Mouse (Mus musculus) limb, embryonic 13.5 days (tissue): ENCODE measurements around the gene Sgo2a. TPM values are rescaled to one million over a fixed set of nuclear protein-coding genes. Genes with fewer than 3 reads are reported as not detected.

Source experiments
- ATAC-seq: fragments of 200-750 bp; cut with Nextera tagmentation; 2 replicates; pipeline ENCODE4 v1.8.0; 2017; ENCODE audit warnings: low read depth, moderate number of reproducible peaks, moderate TSS enrichment; ENCODE audit not compliant: low FRiP score
- H3K27ac ChIP-seq: fragments of 300-500 bp; sonication (generic); 2 replicates; pipeline ENCODE4 v1.5.1; 2015; ENCODE audit warnings: inconsistent platforms, mild to moderate bottlenecking, moderate library complexity
- H3K27me3 ChIP-seq: fragments of 300-500 bp; sonication (generic); 2 replicates; pipeline ENCODE4 v1.6.1; 2015; ENCODE audit warnings: mild to moderate bottlenecking, inconsistent platforms
- H3K36me3 ChIP-seq: fragments of 300-500 bp; sonication (generic); 2 replicates; pipeline ENCODE4 v1.6.1; 2015; ENCODE audit warnings: inconsistent platforms, mild to moderate bottlenecking, moderate library complexity
- H3K4me1 ChIP-seq: fragments of 300-500 bp; sonication (generic); 2 replicates; pipeline ENCODE4 v1.6.1; 2015; ENCODE audit warnings: inconsistent platforms
- H3K4me2 ChIP-seq: fragments of 300-500 bp; sonication (generic); replicated peaks from 2 replicates; pipeline ENCODE4 v1.6.1; 2015; ENCODE audit warnings: inconsistent platforms, mild to moderate bottlenecking, moderate library complexity
- H3K4me3 ChIP-seq: fragments of 300-500 bp; sonication (generic); 2 replicates; pipeline ENCODE4 v1.5.1; 2015; ENCODE audit warnings: moderate library complexity, mild to moderate bottlenecking, inconsistent platforms
- H3K9ac ChIP-seq: fragments of 300-500 bp; sonication (generic); 2 replicates; pipeline ENCODE4 v1.6.1; 2015; ENCODE audit warnings: mild to moderate bottlenecking, inconsistent platforms
- H3K9me3 ChIP-seq: fragments of 300-500 bp; sonication (generic); 2 replicates; pipeline ENCODE4 v1.6.1; 2016; ENCODE audit warnings: inconsistent platforms
- WGBS: fragments of 180-500 bp; shearing (Covaris S2); methylation state at CpG from one replicate; pipeline ENCODE4 v1.1.7; 2015; 5-methylcytosine and 5-hydroxymethylcytosine counted together
- polyA plus RNA-seq: library from polyadenylated mRNA; unstranded; fragments of >200 nt; fragmentation: Nextera tagmentation; extraction: Ambion mirVana; gene quantifications from 2 replicates; pipeline ENCODE4 v1.2.1, GENCODE M21; 2015

Sgo2a gene
- polyA plus RNA-seq, 1 experiment from 2014 or later: 19.7 TPM

DNA sequence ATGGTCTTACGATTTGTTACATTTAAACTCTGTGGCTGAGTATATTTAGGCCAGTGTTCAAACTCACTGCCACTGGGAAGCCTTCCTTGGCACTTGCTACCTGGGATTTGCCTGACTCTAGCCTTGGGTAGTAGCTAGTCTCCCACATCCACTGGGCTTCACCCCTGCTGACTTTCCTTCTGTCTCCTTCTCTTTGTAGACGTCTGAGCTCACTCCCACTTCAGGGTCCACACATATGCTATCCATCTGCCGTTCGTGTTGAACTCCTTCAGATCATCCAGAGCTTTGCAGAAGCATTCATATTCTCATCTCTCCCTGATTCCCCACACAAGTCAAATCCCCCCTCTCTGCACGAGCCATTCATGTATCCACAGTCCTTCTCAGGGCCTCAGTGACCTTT, 49.8 kb downstream of the Sgo2a start:
- H3K9ac ChIP-seq: no peak overlapping the region
- H3K9me3 ChIP-seq: no peaks in the 10 kb centered on the region
- no peak overlapping the region for H3K4me2 ChIP-seq
- H3K4me1 ChIP-seq: no peaks in the 10 kb centered on the region
- H3K36me3 ChIP-seq: no peaks in the 10 kb centered on the region
- H3K27ac ChIP-seq: no peak overlapping the region
- H3K27me3 ChIP-seq: no peaks in the 10 kb centered on the region
- 64% methylated on average over 5 of the region's 5 CpGs for WGBS
- no peak overlapping the region for H3K4me3 ChIP-seq
- no peak for ATAC-seq

DNA sequence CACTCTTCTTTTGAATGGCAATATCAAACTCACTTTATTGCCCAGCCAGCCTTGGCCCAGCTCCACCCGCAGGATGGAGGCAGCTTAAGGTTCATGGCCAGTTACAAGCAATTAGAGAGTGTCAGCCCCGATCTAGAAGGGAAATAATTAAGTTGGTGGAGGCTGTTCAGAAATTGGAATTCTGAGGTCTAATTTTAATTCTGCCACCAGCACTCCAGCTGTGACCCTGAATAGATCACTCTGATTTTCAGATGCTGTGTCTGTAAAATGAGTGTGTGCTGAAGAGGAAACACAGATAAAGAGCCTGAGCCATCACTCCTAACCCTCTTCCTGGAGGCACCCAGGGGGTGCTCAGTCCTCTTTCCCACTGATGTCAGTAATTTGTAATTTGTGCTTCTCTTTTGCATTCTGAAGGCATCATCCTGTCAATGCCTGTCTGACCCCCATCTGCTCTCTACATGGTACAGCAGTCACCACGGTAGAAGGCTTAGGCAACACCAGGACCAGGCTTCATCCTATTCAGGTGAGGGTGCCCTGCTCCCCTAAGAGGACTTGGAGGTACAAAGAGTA, 51.0 kb downstream of the Sgo2a start:
- WGBS: 42% methylated on average over 3 of the region's 3 CpGs
- H3K27ac ChIP-seq: no peak overlapping the region
- no peaks in the 10 kb centered on the region for H3K4me1 ChIP-seq
- H3K9ac ChIP-seq: no peak overlapping the region
- H3K9me3 ChIP-seq: no peaks in the 10 kb centered on the region
- no peak overlapping the region for H3K4me3 ChIP-seq
- no peaks in the 10 kb centered on the region for H3K36me3 ChIP-seq
- H3K4me2 ChIP-seq: no peak overlapping the region
- H3K27me3 ChIP-seq: no peaks in the 10 kb centered on the region
- no peak for ATAC-seq

DNA sequence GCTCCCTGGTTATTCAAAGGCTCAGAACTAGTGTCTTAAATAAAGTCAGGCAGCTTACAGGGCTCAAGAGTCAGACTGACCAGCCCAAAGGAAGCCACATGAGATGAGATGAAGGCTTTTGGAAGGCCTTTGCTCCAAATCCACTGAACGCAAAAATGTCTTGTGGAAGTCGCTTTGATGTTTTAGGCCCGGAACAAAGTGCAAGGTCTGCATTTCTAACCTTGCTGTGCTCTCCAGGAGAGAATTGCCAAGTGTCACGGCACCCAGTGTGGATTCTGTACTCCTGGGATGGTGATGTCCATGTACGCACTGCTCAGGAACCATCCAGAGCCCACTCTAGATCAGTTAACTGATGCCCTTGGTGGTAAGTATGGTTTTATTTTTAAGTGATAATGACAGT, 53.4 kb downstream of the Sgo2a start:
- Histone ChIP-seq H3K4me1 (no peaks in the 10 kb centered on the region), H3K4me2 (no peak overlapping the region), H3K27ac (no peak overlapping the region), H3K9me3 (no peaks in the 10 kb centered on the region), H3K36me3 (no peaks in the 10 kb centered on the region), H3K9ac (no peak overlapping the region), H3K27me3 (no peaks in the 10 kb centered on the region), H3K4me3 (no peak overlapping the region)
- WGBS: 86% methylated on average over 5 of the region's 5 CpGs
- ATAC-seq: no peak

DNA sequence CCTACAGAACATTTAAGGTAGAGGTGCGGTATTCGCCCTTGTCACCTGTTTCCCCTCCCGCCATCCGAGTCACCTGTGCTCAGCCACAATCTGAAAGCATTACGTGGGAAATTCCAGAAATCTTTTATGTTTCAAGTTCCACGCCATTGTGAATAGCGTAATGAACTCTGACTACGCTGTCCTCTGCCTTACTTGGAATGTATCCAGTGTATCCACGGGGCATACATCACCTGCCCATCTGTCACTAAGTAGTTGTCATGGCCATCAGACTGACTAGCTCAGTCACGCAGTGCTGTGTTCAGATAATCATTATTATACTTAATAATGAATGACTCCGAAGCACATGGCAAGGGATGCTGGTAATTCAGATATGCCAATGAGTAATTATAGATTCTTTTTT, 59.8 kb downstream of the Sgo2a start:
- no peak for ATAC-seq
- Histone ChIP-seq H3K9ac (no peak overlapping the region), H3K27ac (no peak overlapping the region), H3K9me3 (no peaks in the 10 kb centered on the region), H3K36me3 (no peaks in the 10 kb centered on the region), H3K4me1 (no peaks in the 10 kb centered on the region), H3K4me3 (no peak overlapping the region), H3K27me3 (no peaks in the 10 kb centered on the region), H3K4me2 (no peak overlapping the region)
- WGBS: 87% methylated on average over 11 of the region's 11 CpGs

DNA sequence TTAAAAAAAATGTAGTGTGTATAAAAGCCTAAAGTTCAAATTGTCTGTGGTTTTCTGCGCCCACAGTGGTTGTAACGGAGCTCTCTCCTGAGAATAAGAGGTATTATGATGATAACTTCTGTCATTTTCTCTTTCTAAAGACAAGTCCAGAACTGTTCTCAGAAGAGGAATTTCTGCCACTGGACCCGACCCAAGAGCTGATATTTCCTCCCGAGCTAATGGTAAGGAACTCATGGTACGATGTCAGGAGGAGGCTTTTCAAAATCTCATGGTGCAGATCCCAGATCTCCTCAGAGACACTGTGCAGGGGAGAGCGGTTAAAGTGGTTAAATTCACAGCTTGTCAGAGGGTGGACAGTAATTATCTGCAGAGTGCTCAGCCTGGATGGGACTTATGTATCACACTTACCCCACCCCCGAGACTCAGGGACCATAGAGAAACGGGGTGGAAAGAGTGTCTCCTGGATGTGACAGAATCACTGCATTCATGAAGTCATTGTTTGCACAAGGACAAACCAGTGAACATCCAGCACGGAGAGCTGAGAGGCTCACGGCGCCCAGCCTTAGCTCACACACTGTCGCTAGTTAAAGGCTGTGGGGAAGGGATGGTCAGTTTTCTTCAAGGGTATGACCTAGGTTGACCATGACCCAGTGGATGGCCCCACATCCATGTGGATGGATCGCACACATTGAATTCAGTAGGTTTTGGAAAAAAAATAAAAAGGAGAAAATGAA, 60.5 kb downstream of the Sgo2a start:
- H3K36me3 ChIP-seq: no peaks in the 10 kb centered on the region
- H3K4me1 ChIP-seq: no peaks in the 10 kb centered on the region
- H3K9me3 ChIP-seq: no peaks in the 10 kb centered on the region
- 81% methylated on average over 13 of the region's 13 CpGs for WGBS
- H3K4me3 ChIP-seq: no peak overlapping the region
- no peak overlapping the region for H3K27ac ChIP-seq
- H3K27me3 ChIP-seq: no peaks in the 10 kb centered on the region
- no peak overlapping the region for H3K9ac ChIP-seq
- H3K4me2 ChIP-seq: no peak overlapping the region
- no peak for ATAC-seq

DNA sequence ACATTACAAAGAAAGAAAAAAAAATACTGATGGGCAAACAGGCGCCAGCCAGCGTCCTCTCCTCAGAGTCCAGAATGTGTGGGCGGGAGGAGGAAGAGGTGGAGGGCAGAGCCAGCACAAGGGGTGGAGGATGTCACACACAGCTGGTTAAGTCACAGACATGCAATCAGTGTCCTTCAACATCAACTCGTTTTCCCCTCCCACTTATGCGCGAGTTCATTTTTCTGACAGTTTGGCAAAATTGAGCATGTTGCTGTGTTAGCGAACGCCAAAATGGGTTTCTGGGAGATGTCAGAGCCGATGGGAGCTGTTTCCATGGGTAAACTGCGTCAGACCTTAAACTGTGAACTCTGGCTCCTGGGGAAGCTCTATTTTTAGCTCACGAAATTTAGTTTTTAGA, 61.2 kb downstream of the Sgo2a start:
- H3K4me2 ChIP-seq: no peak overlapping the region
- H3K4me1 ChIP-seq: no peaks in the 10 kb centered on the region
- no peak overlapping the region for H3K4me3 ChIP-seq
- H3K27me3 ChIP-seq: no peaks in the 10 kb centered on the region
- WGBS: 72% methylated on average over 11 of the region's 11 CpGs
- H3K36me3 ChIP-seq: no peaks in the 10 kb centered on the region
- no peaks in the 10 kb centered on the region for H3K9me3 ChIP-seq
- no peak overlapping the region for H3K27ac ChIP-seq
- H3K9ac ChIP-seq: no peak overlapping the region
- ATAC-seq: no peak

DNA sequence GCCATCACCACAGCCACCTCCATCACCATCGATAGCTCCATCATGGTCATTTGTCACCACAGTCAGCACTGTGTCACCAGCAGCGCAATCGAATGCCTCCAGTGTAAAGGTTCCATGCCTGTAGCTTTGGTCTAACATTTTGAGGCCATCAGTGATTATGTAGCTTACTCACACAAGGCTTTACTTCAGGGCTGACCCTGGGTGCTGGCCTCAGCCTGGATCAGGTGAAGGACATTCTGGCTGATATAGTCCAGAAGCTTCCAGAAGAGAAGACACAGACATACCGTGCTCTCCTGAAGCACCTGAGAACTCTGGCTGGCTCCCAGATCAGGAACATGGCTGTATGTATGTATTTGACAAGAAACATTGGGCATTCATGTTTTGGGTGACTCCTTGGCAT, 63.1 kb downstream of the Sgo2a start:
- WGBS: 93% methylated on average over 4 of the region's 4 CpGs

DNA sequence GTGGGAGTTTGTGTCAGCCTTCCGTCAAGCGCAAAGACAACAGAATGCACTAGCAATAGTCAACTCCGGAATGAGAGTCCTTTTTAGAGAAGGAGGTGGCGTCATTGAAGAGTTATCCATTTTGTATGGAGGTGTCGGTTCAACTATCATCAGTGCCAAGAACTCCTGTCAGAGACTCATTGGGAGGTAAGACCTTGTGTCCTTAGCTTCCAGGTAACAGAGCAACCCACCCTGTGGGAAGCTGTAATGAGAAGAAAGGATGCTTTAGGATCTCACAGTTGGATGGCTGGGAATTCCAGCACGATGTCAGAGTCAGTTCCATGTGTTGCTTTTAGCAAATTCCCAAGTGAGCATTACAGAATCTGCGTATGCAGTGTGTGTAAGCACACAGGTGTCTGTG, 66.4 kb downstream of the Sgo2a start:
- Histone ChIP-seq H3K9ac (no peak overlapping the region), H3K4me1 (peaks cover 10% of the 10 kb centered on the region), H3K27me3 (no peaks in the 10 kb centered on the region), H3K4me3 (no peak overlapping the region), H3K36me3 (no peaks in the 10 kb centered on the region), H3K27ac (no peak overlapping the region), H3K4me2 (no peak overlapping the region), H3K9me3 (no peaks in the 10 kb centered on the region)
- WGBS: 89% methylated on average over 7 of the region's 7 CpGs
- ATAC-seq: no peak

More for the DNA sequence above, 63.1 kb downstream of the Sgo2a start:
- no peak overlapping the region for H3K9ac ChIP-seq
- H3K4me3 ChIP-seq: no peak overlapping the region
- ATAC-seq: no peak
- no peaks in the 10 kb centered on the region for H3K9me3 ChIP-seq
- no peaks in the 10 kb centered on the region for H3K4me1 ChIP-seq
- no peak overlapping the region for H3K4me2 ChIP-seq
- no peaks in the 10 kb centered on the region for H3K27me3 ChIP-seq
- H3K36me3 ChIP-seq: no peaks in the 10 kb centered on the region
- H3K27ac ChIP-seq: no peak overlapping the region

DNA sequence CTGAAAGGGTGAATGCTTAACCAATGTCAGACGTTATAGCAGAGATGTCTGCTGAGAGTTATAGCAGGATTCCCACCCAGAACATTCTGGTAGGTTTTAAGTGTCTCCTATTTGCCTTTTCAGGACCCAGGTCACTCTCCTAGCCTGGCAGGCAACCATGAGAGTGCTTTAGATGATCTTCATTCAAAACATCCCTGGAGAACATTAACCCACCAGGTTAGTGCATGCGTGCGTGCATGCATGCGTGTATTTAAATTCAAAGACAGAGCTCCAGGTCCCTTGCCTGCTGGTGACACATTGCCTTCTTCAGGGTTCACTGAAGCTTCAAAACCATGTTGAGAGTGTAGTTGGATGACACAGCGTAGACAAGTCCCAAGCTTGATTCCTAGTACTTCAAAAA, 69.4 kb downstream of the Sgo2a start:
- no peak overlapping the region for H3K9ac ChIP-seq
- WGBS: 85% methylated on average over 5 of the region's 5 CpGs
- H3K27me3 ChIP-seq: no peaks in the 10 kb centered on the region
- H3K4me2 ChIP-seq: no peak overlapping the region
- peaks cover 10% of the 10 kb centered on the region for H3K4me1 ChIP-seq
- no peak for ATAC-seq
- no peaks in the 10 kb centered on the region for H3K36me3 ChIP-seq
- H3K9me3 ChIP-seq: no peaks in the 10 kb centered on the region
- no peak overlapping the region for H3K27ac ChIP-seq
- no peak overlapping the region for H3K4me3 ChIP-seq

DNA sequence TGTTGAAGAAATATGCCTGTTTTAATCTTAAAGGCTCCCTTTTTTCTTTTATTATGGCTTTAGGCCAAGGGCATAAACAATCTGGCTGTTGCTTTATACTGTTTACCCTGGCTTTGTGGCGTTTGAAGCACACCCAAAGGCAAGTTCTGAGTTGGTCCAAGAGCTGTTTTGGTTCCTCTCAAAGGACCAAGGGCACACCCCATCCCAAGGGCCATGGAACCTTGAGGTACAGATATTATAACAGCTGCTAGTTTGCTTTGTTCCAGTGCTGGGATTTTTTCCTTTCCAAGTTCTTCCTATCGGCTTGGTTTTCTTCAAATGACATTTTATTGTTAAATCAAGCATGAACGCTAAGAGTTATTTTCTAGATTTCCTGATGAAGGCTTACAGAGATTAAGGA, 69.8 kb downstream of the Sgo2a start:
- H3K4me2 ChIP-seq: no peak overlapping the region
- H3K4me3 ChIP-seq: no peak overlapping the region
- no peak overlapping the region for H3K9ac ChIP-seq
- H3K4me1 ChIP-seq: peaks cover 10% of the 10 kb centered on the region
- H3K27ac ChIP-seq: no peak overlapping the region
- 50% methylated on average over 3 of the region's 3 CpGs for WGBS
- H3K36me3 ChIP-seq: no peaks in the 10 kb centered on the region
- no peaks in the 10 kb centered on the region for H3K27me3 ChIP-seq
- no peaks in the 10 kb centered on the region for H3K9me3 ChIP-seq
- no peak for ATAC-seq

DNA sequence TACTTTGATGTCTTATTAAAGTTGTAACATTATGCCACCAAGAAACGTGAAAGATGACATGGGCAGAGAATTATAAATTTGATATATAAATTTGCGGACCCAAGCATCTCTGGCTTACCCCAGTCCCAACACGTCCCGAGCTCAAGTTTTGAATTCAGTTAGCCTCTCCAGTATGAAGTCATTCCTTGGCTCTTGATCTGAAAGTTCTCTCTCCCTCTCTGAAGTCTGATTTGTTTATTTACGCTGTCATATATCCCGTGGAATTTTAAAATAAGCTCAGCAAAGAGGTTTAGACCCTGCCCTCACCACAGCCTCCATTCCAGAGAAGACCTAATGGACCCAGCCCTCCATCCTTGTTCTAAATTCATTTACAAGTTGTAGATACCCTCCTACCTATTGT, 73.4 kb downstream of the Sgo2a start:
- no peaks in the 10 kb centered on the region for H3K27me3 ChIP-seq
- ATAC-seq: no peak
- no peak overlapping the region for H3K9ac ChIP-seq
- no peaks in the 10 kb centered on the region for H3K36me3 ChIP-seq
- H3K4me2 ChIP-seq: no peak overlapping the region
- H3K4me3 ChIP-seq: no peak overlapping the region
- H3K9me3 ChIP-seq: no peaks in the 10 kb centered on the region
- peaks cover 10% of the 10 kb centered on the region for H3K4me1 ChIP-seq
- no peak overlapping the region for H3K27ac ChIP-seq
- 82% methylated on average over 6 of the region's 6 CpGs for WGBS

DNA sequence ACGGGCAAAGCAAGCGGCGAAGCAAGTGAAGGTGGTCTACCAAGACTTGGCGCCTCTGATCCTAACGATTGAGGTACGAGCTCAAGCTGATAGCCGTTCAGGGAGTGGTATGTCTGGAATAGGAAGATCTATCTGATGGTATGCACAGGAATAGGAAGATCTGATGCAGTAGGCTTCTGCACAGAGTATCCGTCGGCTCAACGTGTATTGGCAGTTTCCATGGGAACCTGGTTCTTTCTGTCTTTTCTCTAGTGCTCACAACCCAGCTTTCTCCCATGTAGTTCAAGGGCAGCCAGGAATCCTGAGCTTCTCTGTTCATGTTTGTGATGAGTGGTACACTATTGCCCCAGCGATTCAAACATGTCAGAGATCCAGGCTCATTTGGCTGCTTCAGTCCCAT, 74.3 kb downstream of the Sgo2a start:
- H3K9ac ChIP-seq: no peak overlapping the region
- no peaks in the 10 kb centered on the region for H3K36me3 ChIP-seq
- no peak for ATAC-seq
- H3K4me3 ChIP-seq: no peak overlapping the region
- no peak overlapping the region for H3K4me2 ChIP-seq
- H3K27ac ChIP-seq: no peak overlapping the region
- 93% methylated on average over 11 of the region's 11 CpGs for WGBS
- H3K9me3 ChIP-seq: no peaks in the 10 kb centered on the region
- no peaks in the 10 kb centered on the region for H3K27me3 ChIP-seq
- peaks cover 10% of the 10 kb centered on the region for H3K4me1 ChIP-seq

DNA sequence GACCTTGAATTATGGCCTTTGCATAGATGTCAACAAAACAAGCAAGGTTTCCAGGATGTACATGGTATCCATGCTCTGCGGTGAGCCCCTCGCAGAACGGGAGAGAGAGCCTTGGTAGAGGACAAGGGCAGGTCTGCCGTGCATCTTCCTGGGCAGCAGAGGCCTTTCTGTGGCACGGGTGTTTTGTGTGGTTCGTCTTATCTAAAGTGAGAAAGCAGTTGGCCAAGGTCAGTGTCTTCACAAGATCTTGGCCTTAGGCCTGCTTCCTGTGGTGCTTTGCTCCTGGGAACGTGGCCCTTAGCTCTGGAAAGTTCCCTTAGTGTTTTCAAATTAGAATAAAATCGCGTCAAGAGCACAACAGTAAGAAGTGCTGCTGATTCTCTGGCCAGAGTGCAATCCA, 75.2 kb downstream of the Sgo2a start:
- no peaks in the 10 kb centered on the region for H3K9me3 ChIP-seq
- ATAC-seq: no peak
- no peak overlapping the region for H3K9ac ChIP-seq
- H3K27ac ChIP-seq: no peak overlapping the region
- H3K4me3 ChIP-seq: no peak overlapping the region
- WGBS: 86% methylated on average over 9 of the region's 9 CpGs
- no peak overlapping the region for H3K4me2 ChIP-seq
- H3K36me3 ChIP-seq: no peaks in the 10 kb centered on the region
- peaks cover 6% of the 10 kb centered on the region; the same call in 1 of the 2 replicates for H3K4me1 ChIP-seq
- no peaks in the 10 kb centered on the region for H3K27me3 ChIP-seq
